Mouse (Mus musculus) layer of hippocampus, adult 9-11 months (tissue): ENCODE data around the gene Zbtb2.
"Not testable (repeated sequence)": the region's sequence is repeated elsewhere in the genome, so short reads cannot be mapped to it uniquely, and the experiment has no call there.

Experiments used
- DNase-seq: peaks from one replicate; pipeline ENCODE4 v3.0.0; 2022

The Zbtb2 gene

DNA sequence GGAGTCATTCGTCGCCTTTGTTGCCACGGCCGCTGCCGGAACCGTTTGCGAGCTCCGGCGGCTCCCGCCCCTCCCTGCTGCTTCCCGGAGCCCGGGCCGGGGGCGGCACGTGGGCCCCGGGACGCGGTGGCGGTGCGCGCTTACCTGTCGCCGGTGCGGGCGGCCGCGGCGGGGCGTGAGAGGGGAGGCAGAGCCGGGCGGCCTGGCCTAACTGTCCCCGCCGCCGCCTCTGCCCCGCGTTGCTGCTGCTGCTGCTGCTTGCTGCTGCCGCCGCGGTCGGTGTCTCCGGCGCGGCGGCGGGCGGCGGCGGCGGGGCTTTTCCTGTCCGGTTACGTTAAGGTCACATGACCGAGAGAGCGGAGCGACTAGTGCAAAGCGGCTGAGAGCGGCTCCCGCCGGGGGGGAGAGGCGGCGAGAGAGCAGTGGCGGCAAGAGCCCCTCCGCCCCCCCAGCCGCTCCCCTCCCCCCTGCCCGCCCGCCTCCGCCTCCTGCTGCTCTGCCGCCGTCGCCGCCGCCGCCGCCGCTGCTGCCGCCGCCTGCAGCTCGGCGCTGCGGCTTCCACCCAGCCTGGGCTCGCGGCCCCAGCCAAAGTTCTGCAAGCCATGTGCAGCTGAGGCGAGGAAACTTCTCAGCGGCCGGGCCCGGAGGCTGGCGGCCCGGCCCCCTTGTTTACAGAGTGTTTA is at the start of gene Zbtb2:
Zbtb2 (minus strand) TSS at position 408 of the 683 bp plus-strand sequence.
- DNase-seq = peak; percentile 75

DNA sequence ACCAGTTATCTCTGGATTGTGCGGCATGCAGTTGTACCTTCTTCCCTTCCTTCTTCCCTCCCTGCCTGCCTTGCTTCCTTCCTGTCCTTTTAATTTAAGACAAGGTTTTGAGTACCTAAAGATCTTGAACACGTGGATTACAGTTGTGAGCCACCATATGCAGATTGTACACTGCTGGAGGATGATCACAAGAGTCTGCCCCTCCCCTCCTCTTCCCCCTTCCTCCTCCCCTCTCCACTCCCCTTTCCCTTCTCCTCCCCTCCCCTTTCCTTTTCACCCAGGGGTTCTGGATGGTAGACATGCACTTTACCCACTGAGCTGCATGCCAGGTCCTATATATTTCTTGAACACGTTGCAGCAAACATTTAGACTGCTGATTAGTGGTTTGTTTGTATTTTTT is 47.5 kb upstream of the Zbtb2 start:
- DNase-seq = no peak

DNA sequence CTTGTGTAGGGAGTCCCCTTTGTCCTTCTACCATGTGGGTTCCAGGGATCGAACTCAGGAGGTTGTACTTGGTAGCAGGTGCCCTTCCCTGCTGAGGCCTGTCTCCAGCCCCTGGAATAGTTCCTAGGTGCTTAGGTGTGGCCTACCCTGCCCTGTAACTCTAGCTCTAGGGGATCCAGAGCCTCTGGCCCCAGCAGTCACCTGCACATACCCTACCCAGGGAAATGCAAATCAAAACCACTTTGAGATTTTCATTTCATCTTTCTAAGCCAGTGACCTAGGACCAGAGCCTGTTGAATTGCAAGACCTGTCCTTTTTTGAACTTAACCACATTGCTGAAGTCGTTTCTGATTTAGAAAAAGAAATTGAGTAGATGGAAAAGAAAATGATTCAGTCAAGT is 46.0 kb upstream of the Zbtb2 start:
- DNase-seq = not testable (repeated sequence)

DNA sequence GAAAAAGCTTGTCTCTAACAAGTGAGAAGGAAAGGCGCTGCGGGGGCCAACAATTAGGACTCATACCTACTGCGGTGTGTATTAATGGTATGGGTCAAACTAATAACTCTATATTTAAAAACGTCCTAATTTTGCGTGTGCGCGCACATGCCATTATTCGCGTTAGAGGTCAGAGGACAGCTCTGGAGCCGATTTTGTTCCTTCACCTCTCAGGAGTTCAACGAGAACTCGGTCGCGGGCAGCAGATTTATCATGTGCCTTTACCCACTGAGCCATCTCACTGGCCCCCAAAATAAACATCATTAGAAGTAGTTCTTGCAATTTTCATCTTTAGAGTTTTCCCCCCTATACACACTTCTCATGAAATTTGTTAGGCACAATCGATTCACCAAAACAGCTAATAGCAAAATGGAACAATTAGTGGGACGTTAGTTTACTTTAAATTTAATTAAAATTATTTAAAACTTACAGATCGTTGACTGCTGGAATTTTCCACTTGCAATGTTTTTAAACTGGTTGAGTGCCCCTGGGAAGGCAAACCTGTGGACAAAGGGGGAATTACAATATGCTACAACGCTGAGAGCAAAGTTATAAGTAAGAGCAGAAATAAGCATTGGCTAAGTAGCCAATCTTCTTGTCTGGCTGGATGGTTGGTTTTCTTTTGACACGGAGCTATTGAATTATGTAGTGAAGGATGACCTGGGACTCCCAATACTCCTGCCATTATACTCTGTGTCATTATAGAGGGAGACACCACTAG is 45.3 kb upstream of the Zbtb2 start:
- DNase-seq = no peak

DNA sequence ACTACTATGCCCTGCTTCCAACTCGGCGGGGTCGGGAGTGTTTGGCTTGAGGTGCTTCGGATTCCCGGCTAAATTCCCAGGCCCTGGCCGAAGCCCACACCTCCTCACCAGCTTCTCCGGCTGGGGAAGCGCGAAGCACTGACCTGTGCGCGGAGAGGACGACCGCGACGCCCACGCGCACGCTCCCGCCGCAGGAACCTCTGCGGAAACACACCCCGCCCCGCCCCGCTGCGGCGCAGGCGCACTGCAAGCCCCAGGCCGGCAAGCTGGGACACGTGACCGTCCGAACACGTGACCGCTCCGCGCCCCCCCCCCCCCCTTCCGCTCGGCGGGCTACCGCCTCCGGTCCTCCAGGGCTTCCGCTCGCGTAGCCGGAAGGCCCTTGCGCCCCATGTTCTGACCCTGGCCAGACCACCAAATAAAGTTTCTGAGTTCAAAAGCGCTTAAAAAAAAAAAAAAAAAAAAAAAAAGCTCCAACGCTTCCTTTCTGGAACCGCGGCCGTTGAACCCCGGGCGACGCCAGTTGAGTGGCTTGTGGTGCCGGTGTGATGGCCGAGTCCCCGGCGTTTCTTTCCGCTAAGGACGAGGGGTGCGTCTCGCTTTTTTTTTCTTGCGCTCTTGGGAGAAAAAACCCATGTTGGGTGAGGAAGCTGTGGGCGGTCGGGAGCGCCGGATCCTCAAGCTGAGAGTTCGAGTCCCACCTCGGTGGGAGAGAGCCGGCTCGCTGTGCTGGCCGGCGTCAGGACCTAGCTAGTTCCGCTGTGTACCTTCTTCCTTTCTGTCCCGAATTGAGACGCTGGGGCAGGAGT is 44.4 kb upstream of the Zbtb2 start, which contains the start of the genes Rmnd1 and Armt1:
Rmnd1 (minus strand) TSS at position 266 of the 809 bp plus-strand sequence.
Armt1 (plus strand) TSS at position 345 of the 809 bp plus-strand sequence.
- DNase-seq = peak; percentile 94

DNA sequence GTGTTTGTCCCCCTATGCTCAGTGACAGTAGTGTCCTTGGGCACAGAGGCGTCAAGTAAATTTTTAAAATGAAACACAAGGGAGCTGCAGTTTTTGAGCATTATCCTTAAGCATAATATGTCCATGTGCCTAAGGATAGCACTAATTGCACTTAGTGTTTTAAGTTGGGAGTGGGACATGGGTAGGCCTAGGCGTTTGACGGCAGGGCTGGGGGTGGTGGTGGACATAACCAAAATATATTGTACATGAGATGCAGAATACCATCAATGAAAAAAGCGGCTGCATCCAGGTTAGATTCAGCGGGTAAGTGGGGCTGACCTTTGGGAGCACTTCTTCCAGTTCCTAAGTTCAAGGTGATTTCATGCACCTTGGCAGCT is 43.8 kb upstream of the Zbtb2 start:
- DNase-seq = peak; percentile 21

DNA sequence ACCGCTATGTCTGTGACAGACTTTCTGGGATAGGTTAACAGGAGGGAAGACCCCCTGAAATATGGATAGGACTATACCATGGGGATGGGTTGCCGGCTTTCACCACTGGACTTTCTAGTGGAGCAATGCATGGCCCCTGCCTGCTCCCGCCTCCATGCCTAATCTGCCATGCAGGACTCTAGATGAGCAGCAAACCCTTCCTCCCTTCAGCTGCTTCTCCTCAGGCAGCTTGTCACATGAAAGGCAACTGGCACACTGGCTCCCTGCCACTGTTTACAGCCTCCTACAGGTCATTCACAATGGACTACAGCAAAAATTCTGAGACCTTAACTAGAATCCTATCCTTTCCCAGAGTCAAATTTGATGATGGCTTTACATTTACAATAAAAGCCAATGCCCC is 42.9 kb upstream of the Zbtb2 start:
- no peak for DNase-seq

DNA sequence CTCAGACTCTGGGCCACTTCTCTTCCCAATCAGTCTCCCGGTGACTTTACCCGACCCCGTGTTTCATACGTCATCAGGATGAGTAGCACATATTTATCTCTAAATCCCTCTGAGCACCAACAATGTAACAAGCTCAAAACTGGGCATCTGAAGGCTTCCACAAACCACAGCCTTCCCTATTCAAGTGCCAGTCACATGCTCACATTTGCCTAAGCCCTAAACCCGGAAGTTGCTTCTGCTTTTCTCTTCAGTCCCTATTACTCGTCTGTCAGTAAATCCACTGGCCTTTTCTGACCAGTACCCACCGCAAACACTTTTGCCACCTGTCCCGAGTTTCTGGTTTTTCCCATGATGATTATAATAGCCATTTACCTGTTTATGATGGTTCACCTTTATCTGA is 42.5 kb upstream of the Zbtb2 start:
- peak; percentile 36 for DNase-seq

DNA sequence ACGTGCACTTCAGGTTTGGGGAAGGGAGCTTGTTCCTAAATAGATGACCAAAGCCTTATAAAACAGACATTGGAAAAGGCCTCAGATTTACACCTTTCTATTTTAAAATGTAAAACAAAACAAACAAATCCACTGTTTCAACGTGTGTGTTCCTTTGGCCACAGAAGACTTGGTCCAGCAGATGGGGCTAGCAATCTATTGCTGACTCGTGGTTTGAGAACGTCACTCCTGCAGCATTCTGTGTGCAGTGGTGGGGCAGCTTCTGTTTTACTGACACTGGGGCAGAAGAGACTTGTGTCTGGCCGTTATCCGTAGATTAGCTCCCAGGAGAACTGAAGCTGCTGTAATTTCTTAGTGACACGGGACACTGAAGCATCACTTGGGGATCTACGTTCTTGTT is 37.3 kb upstream of the Zbtb2 start:
- no peak for DNase-seq

DNA sequence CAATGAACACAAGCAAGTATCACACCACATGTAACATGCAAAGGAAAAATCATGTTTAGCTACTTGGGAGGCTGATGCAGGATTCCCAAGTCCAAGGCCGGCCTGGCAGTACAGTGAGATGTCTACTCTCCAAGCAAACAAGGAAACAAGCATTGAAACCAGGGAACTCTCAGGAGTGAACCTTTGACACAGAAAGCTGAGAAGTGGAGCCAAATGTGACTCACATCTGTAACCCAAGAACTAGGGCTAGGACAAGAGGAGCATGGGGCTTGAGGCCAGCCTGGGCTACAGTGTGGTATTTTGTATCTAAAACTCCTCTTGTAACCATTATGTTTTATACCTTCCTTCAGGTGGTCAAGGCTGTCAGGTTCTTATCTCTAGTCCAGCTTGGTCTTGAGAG is 19.3 kb upstream of the Zbtb2 start:
- no peak for DNase-seq

DNA sequence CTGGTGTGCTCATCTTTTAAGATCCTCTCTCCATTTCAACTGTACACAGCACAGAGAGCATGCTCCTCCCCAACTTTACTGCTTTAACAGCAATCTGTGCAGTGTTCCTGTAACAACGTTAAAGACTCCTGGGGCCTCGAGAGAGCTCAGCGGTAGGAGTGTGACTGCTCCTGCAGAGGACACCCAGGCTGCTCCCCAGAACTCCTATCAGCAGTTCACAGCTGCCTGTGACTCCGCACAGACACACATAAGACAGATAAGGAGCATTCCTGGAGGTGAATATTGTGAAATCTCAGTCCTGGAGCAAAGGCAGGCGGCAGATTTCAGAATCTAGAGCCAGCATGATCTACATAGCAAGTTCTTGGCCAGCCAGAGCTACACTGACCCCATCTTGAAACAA is 17.6 kb upstream of the Zbtb2 start:
- no peak for DNase-seq

DNA sequence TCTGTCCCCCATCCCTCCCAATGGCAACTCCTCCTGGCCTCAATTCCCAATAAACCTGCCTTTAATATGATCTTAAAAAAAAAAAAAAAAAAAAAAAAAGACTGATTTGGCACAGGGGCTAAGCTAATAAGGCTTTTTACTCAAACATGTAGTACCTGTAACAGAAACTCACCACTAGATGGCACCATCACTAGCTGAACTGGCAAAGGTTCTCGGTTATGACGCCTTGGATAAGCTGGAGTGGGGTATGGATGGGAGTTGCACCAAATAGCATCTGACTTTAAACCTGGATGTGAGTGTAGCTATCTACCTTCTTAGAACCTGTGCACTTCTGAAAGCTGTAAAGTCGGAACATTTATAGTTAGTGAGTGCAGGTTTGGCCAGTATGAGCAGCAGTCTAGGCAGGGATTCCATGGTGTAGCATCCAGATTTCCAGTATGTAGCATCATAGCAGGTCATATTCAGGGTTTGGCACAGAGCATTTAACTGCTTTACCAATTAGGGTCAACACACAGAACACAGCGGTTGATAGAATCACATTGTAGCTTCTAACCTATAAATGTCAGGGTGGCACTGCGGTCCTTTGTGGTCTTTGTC is 17.1 kb upstream of the Zbtb2 start:
- DNase-seq = no peak

DNA sequence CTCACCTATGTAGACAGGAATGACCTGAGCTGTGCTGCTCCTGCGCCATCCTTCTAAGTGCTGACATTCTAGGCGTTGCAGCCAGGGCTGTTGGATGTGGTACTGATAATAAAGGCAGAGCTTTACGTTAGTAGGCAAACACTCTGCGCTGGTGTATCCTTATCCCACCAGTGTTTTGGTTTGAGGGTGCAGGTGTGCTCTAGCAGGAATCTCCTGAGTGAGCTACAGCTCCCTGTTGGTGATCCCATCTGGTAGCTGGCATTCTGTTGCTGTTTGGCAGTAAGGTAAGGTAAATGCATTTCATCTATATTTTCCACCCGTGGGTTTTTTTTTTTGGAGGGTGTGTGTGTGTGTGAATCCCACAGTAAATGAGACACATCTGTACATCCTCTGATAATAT is 10.2 kb upstream of the Zbtb2 start:
- no peak for DNase-seq

DNA sequence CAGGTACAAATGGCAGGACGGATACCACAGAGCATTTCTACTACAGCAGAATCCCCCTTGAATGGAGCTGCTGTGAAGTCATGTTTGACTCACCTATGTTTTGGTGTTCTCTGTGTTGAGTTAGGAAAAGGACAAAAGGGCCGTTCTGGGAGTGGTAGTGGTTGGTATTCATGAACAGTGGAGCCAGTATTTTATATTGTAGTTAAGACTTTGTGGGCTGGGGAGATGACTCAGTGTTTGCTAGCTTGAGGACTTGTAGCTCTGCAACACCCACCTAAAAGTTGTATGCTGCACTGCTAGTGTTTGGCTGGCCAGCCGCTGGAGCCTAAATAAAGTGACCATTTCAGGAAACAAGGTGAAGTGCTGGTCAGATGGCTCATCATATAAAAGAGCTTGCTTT is 7.4 kb upstream of the Zbtb2 start:
- DNase-seq = no peak

DNA sequence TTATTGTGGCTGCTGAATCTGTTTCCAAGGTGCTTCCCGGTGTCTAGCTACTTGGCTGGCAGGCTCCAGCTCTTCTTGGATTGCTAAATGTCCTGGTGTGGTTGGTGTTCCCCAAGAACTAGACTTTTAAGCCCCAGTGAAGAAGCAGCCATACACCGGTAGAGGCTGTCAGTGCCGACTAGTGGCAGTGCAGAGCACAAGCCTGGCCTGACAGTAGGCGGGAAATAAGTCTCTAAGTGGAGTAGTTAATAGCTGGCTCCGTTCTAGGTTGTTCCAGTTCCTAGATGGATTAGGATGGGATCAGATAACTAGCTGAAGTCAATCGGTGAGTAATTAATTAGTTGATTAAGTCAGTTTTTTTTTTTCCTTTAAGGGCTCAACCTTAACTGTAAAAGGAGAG is 3.9 kb upstream of the Zbtb2 start:
- peak; percentile 50 for DNase-seq

DNA sequence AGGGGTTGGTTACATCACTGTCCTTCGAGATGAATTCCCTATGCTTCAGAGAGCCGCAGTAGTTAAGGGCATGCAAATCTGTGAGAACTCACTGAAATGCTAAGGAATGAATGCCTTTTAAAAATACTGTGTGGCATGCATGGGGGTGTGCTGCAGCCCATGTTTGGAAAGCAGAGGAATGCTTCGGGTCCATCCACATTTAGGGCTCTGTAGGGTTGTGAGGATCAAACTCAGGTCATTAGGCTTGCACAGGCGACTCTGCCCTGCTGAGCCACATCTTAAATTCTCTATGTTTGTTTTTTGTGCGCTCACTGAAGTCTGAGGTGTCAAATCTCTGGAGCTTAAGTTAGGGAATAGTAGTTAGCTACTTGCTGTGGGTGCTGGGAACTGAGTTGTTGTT is 3.2 kb upstream of the Zbtb2 start:
- no peak for DNase-seq

DNA sequence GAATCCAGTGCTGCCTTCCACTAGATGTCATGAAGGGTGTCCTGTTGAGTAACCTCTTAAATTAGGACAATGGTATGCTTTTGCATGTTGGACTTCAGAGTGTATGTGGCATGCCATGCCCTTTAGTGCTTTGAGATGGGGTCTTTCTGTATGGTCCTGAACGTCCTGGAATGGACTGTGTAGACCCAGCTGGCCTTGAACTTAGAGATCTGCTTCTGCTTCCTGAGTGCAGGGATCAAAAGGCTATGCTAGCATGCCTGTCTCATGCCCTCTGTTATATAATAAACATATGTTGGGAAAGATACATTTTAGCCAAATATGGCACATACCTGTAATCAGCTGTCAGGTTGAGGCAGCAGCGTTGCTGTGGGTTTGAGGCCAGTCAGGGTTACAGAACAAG is 2.6 kb upstream of the Zbtb2 start:
- DNase-seq = no peak

DNA sequence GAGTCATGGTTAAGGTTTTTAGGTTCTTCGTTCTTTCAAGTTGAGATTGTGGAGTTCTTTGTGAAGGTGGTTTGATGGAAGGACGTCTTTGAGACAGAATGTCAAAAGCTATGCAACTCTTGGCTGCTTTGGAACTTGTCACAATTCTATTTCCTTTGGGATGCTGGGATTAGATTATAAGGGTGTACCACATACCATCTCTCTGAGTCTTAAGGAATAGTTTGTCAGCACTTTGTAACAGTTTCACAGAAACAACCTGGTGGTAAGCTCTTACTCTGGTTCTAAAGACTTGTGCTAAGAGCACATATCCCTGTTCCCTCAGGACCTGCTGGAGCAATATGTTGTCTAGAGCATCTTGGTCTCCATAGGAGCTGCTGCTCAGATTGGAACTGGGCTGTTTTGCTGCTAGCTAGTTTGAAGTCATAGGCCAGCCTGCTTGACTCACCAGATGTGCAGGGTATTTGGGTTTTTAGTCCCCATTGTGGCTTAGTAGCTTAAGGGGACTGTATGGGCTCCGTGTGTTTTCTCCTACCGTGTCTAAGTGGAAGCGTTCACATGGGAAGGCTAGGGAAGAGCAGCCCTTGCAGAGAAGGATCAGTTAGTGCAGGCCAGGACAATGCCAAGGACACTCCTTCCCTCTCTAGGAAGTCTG is 1.7 kb upstream of the Zbtb2 start:
- DNase-seq = no peak

DNA sequence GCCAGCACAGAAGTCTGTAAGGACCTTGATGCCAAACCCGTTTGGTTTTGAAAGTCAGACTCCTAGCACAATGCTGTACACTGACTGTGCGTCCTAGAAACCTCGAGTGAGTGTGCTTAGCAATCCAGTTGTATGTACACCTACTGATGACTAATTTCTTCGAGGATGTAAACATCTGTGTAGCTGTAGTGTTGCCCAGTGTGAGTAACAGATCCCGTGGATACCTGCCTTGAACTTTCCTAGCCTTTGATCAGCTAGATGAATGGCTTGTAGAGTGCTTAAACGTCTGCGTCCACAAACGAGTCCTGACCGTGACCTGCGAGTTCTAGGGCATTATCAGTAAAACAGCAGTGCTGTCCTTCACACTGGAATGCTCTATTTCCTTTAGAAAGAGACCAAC is 1.1 kb upstream of the Zbtb2 start:
- no peak for DNase-seq

DNA sequence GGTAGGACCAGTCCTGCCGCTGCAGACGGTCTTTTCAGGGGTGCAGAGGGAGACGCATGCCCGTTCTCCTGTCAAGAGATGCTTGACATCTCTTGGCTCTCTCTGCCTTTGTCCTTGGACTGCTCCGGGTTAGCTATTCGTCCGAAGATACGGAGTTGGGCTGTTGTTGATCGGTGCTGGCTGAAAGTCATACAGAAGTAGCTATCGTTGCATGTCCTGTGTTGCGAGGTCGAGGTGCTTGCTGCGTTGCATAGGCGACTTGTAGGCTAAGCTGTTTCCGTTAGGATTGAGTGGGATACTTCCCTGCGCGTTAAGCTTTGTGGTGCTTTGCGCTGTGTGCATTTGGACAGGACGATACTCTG is 457 bp upstream of the Zbtb2 start:
- DNase-seq = no peak

DNA sequence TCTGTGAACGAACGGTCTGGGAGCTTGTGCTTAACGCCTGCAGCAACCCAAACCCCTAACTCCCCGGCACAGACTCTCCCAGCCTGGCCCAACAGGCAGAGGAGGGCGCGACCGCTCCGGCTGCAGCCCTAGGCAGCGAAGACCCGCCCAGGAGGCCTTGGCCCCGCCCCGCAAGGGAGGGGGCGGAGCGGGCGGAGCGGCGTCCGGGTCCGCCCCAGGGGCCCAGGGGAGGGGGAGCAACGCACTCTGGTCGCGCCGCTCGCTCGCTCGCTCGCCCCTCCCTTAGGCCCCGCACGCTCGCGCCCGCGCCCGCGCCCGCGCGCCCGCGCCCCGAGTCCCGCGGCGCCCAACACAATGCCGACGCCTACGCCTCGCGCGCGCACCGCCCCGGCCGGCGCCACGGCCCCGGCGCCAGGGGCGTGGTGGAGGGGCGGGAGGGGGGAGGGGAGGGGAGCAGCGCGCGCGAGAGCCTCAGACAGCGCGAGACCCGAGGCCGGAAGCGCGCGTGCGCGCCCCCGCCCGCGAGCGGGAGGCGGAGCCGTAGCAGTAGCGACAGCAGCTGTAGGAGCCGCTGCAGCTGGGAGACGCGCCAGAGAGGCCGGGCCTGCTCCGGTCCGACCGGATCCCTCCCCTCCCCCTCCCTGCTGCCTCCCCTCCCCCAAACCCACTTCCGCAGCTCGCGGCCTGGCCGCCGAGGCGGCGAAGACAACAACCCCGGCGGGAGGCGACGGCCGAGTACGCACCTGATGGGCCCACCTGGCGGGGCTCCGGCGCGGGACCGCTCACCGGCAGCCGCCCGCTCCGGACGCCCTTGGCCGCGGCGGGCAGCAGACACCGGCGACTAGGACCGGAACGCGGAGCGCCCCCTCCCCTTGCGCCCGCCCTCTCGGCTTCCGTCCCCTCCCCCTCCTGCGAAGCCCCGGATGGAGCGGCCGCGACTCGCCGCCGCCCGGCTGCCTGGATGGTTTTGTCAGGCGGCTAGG is 1.0 kb downstream of the Zbtb2 start:
- peak; percentile 98 for DNase-seq

DNA sequence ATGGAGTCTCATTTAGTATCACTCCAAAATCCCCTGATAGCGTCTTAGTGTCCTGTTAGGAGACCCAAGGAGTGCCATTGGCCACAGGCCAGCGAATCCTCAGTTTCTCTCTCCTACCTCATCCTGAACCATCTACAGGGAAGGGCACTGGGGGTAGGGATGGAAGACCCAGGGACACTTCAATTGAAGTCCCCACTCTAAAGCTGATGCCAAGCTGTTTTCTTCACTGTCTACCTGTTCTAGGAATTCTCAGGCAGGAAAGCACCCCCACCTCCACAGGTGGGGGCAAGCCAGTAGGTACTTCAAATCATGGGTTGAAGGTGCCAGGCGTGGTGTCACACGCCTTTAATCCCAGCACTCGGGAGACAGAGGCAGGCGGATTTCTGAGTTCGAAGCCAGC is 3.7 kb downstream of the Zbtb2 start:
- DNase-seq = no peak
